Mouse (Mus musculus): ENCODE measurements around the gene Ska3. TPM values are rescaled to one million over a fixed set of nuclear protein-coding genes. Genes with fewer than 3 reads are reported as not detected.

The Ska3 gene
- polyA plus RNA-seq, 1 experiment: 14.0 TPM

DNA sequence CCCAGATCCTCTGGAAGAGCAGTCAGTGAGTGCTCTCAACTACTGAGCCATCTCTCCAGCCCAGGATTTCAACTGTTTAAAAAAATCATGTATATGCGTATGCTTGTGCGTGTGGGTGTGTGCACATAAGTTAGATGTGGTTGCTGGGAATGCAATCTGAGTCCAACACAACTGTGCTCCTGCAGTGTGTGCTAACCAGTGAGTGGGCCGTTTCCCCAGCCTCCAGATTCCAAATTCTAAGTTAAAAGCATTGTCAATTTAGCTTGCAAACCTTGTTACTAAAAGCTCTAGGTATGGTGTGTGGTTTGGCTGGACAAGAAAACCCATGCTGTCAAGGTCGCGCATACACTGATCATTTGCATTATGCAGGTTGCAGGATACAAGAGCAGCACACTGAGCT, 14.1 kb downstream of the Ska3 start:
- 96% methylated on average over 5 of the region's 5 CpGs for WGBS
- no peak overlapping the region for H3K27ac ChIP-seq (ENCODE audit: control insufficient read depth, insufficient read depth, low read depth, low read length, poor library complexity)
- H3K4me3 ChIP-seq (replicated peaks; ENCODE audit: control insufficient read depth, low read depth, low read length): no peak overlapping the region

DNA sequence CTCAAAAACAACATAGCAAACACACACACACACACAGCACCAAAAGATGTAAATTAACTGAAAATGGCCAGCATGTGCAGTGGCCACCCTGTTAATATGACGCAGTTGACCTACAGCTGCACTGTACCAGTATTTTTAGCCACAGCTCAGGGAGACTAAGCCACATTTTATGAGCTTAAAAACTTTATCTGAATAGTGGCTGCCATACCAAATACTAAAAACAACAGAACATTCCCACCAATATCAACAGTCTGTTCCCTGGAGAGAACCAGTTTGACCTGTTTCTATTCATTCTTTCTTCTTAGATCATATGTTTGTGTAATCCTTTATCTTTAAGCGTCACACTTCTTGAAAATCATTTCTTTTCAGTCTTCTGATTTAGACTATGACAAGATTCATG, 15.1 kb downstream of the Ska3 start:
- TF ChIP-seq POLR2A (IDR thresholded peaks at IDR 0.05; ENCODE audit: borderline replicate concordance, control insufficient read depth, low read depth, low read length) (no peak), CTCF (IDR thresholded peaks at IDR 0.05; ENCODE audit: control insufficient read depth, insufficient read depth, low read length) (no peak)
- H3K27ac ChIP-seq (ENCODE audit: control insufficient read depth, insufficient read depth, low read depth, low read length, poor library complexity): no peak overlapping the region
- 86% methylated on average over 2 of the region's 2 CpGs for WGBS
- H3K4me1 ChIP-seq (ENCODE audit: control insufficient read depth, insufficient read depth, low read length): no peaks in the 10 kb centered on the region
- no peak overlapping the region for H3K4me3 ChIP-seq (replicated peaks; ENCODE audit: control insufficient read depth, low read depth, low read length)

More for the DNA sequence above, 14.1 kb downstream of the Ska3 start:
- TF ChIP-seq CTCF (IDR thresholded peaks at IDR 0.05; ENCODE audit: control insufficient read depth, insufficient read depth, low read length) (no peak), POLR2A (IDR thresholded peaks at IDR 0.05; ENCODE audit: borderline replicate concordance, control insufficient read depth, low read depth, low read length) (no peak)
- no peaks in the 10 kb centered on the region for H3K4me1 ChIP-seq (ENCODE audit: control insufficient read depth, insufficient read depth, low read length)

DNA sequence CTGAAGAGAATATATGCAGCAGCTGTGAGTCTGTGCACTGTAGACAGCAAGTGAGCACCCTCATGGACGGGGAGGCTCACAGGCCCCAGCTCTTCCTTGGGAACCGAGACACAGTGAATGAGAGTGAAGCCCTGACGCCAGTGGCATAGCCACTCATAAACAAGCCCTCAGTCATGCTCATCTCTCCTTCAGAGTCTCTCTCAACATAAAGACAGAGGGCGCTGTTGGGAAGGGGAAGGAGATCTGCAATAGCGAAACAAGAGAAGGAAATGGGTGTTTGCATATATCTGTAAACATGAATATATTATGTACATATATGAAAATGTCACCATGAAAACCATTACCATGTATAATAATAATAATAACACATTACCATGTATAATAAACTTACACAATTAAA, 17.4 kb downstream of the Ska3 start:
- 45% methylated on average over 5 of the region's 5 CpGs for WGBS
- H3K4me3 ChIP-seq (replicated peaks; ENCODE audit: control insufficient read depth, low read depth, low read length): no peak overlapping the region
- TF ChIP-seq POLR2A (IDR thresholded peaks at IDR 0.05; ENCODE audit: borderline replicate concordance, control insufficient read depth, low read depth, low read length): no peak
- peak; percentile 28 for TF ChIP-seq CTCF (IDR thresholded peaks at IDR 0.05; ENCODE audit: control insufficient read depth, insufficient read depth, low read length)
- no peak overlapping the region for H3K27ac ChIP-seq (ENCODE audit: control insufficient read depth, insufficient read depth, low read depth, low read length, poor library complexity)
- no peaks in the 10 kb centered on the region for H3K4me1 ChIP-seq (ENCODE audit: control insufficient read depth, insufficient read depth, low read length)

DNA sequence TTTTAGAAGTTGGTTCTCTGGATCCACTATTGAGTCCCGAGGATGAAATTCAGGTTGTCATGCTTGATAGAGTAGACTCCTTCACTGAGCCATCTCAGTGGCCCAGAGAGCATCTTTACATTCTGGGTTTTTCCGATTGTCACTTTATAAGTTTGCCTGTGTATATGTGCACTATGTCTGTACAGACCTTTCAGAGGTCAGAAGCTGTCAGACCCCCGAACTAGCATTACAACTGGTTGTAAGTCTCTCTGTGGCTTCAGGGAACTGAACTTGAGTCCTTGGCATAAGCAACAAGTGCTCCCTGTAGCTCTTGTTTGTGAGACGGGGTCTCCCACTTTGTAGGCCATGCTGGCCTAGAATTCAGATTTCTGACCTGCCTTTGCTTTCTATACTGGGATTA, 22.3 kb downstream of the Ska3 start:
- Histone ChIP-seq H3K4me3 (replicated peaks; ENCODE audit: control insufficient read depth, low read depth, low read length) (no peak overlapping the region), H3K4me1 (ENCODE audit: control insufficient read depth, insufficient read depth, low read length) (no peaks in the 10 kb centered on the region; the same call in 1 of the 2 replicates), H3K27ac (ENCODE audit: control insufficient read depth, insufficient read depth, low read depth, low read length, poor library complexity) (no peak overlapping the region)
- 86% methylated on average over 4 of the region's 4 CpGs for WGBS
- TF ChIP-seq POLR2A (IDR thresholded peaks at IDR 0.05; ENCODE audit: borderline replicate concordance, control insufficient read depth, low read depth, low read length) (no peak), CTCF (IDR thresholded peaks at IDR 0.05; ENCODE audit: control insufficient read depth, insufficient read depth, low read length) (no peak)

- under 1% methylated on average over 99 of the region's 99 CpGs for WGBS
- no peaks in the 10 kb centered on the region; the same call in 1 of the 2 replicates for H3K4me1 ChIP-seq (ENCODE audit: control insufficient read depth, insufficient read depth, low read length)
- TF ChIP-seq CTCF (IDR thresholded peaks at IDR 0.05; ENCODE audit: control insufficient read depth, insufficient read depth, low read length): no peak
- peak; percentile 82 for TF ChIP-seq POLR2A (IDR thresholded peaks at IDR 0.05; ENCODE audit: borderline replicate concordance, control insufficient read depth, low read depth, low read length)
- H3K27ac ChIP-seq (ENCODE audit: control insufficient read depth, insufficient read depth, low read depth, low read length, poor library complexity): peak within 1 kb of the TSS; percentile 53
- H3K4me3 ChIP-seq (replicated peaks; ENCODE audit: control insufficient read depth, low read depth, low read length): peak within 1 kb of the TSS; percentile 89
Measured at GRCm38 (mm10) chr14:57797991-57798931, 27.7 kb downstream of the Ska3 start, which contains the start of gene Sap18. TSS of gene Sap18 (plus strand) at chr14:57798180.

DNA sequence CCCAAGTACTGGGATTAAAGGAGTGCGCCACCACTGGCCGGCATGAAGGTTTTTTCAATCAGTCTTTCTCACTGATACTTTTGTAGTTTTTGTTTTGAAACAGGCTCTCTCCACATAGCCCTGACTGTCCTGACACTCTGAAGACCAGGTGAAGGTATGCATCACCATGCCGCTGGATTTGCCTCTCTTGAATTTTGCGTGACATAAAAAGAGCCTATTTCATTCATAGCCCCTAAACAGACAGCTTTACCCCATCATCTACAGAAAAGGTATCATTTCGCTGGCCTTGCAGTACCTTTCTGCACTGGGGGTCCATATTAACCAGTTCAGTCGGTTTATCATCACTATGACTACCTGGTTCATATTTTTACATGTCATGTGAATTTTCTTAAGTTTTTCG, 28.4 kb downstream of the Ska3 start:
- WGBS: 17% methylated on average over 7 of the region's 7 CpGs
- Histone ChIP-seq H3K27ac (ENCODE audit: control insufficient read depth, insufficient read depth, low read depth, low read length, poor library complexity) (peak overlapping the region; percentile 8; the same call in 1 of the 2 replicates), H3K4me1 (ENCODE audit: control insufficient read depth, insufficient read depth, low read length) (no peaks in the 10 kb centered on the region; the same call in 1 of the 2 replicates), H3K4me3 (replicated peaks; ENCODE audit: control insufficient read depth, low read depth, low read length) (peak overlapping the region; percentile 55)
- no peak for TF ChIP-seq POLR2A (IDR thresholded peaks at IDR 0.05; ENCODE audit: borderline replicate concordance, control insufficient read depth, low read depth, low read length)
- no peak for TF ChIP-seq CTCF (IDR thresholded peaks at IDR 0.05; ENCODE audit: control insufficient read depth, insufficient read depth, low read length)

DNA sequence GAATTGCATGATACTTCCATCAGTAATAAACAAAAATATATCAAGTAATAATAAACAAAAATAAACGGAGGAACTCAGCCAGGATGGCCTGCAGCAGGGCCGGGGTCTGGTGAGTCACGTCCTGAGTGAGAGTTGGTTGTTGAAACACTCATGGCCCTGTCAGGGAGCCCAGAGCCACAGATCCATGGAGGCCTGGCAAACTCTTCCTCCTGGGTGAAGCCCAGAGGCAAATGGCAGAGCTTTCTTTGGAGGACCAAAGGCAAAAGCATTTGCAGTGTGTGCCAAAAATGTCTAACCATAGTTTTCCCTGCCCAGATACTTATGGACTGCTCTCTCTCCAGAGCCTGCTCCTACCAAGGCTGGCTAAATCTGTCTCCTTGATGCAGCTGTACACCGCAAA, 34.8 kb downstream of the Ska3 start:
- WGBS: 63% methylated on average over 4 of the region's 4 CpGs
- no peak for TF ChIP-seq CTCF (IDR thresholded peaks at IDR 0.05; ENCODE audit: control insufficient read depth, insufficient read depth, low read length)
- no peak for TF ChIP-seq POLR2A (IDR thresholded peaks at IDR 0.05; ENCODE audit: borderline replicate concordance, control insufficient read depth, low read depth, low read length)
- Histone ChIP-seq H3K27ac (ENCODE audit: control insufficient read depth, insufficient read depth, low read depth, low read length, poor library complexity) (no peak overlapping the region), H3K4me1 (ENCODE audit: control insufficient read depth, insufficient read depth, low read length) (no peaks in the 10 kb centered on the region), H3K4me3 (replicated peaks; ENCODE audit: control insufficient read depth, low read depth, low read length) (no peak overlapping the region)

GRCm38 (mm10) chr14:57789759-57790158, 36.2 kb downstream of the Ska3 start:
- WGBS: 89% methylated on average over 9 of the region's 9 CpGs
- H3K4me3 ChIP-seq (replicated peaks; ENCODE audit: control insufficient read depth, low read depth, low read length): no peak overlapping the region
- TF ChIP-seq POLR2A (IDR thresholded peaks at IDR 0.05; ENCODE audit: borderline replicate concordance, control insufficient read depth, low read depth, low read length): no peak
- no peak for TF ChIP-seq CTCF (IDR thresholded peaks at IDR 0.05; ENCODE audit: control insufficient read depth, insufficient read depth, low read length)
- no peaks in the 10 kb centered on the region for H3K4me1 ChIP-seq (ENCODE audit: control insufficient read depth, insufficient read depth, low read length)
- H3K27ac ChIP-seq (ENCODE audit: control insufficient read depth, insufficient read depth, low read depth, low read length, poor library complexity): no peak overlapping the region

Measured in bone marrow, adult 2 months (tissue).